Mouse (Mus musculus) left cerebral cortex, postnatal 25 days (tissue): ENCODE measurements at regions not wholly inside any gene's neighbourhood (a gene's known extent, or its start where the extent isn't known, plus 50 kb on each side); places are given as distances from the start of the nearest gene placed in this dataset.

Experiments
- DNase-seq, 2 experiments: peaks; one replicate each; pipeline ENCODE4 v3.0.0; 2022; ENCODE audit warnings: low spot score in 2 of 2, mixed read lengths in 1 of 2
- intact Hi-C: fragments of 180-260 bp; cut with DNase I; formaldehyde crosslinking; loops from one replicate; pipeline ENCODE4 v1.15.1; 2025

- intact Hi-C loops: no loop called here
- DNase-seq: peak in 1 of 2 experiments; percentile 2
These were observed 374.3 kb upstream of the B430305J03Rik start for GRCm38 (mm10) chr3:61740088-61740487.

- intact Hi-C loops: no loop called here
- peak; percentile 5 to 32 for DNase-seq
These were observed 372.8 kb upstream of the B430305J03Rik start for GRCm38 (mm10) chr3:61738528-61738927.

GRCm38 (mm10) chr3:61716785-61717184 lies 351.0 kb upstream of the B430305J03Rik start:
- DNase-seq: peak in 1 of 2 experiments; percentile 52
- intact Hi-C loops: no loop called here

GRCm38 (mm10) chr3:61687933-61688705 lies 322.4 kb upstream of the B430305J03Rik start:
- DNase-seq: peak in 1 of 2 experiments; percentile 15
- intact Hi-C loops: no loop called here

GRCm38 (mm10) chr3:61670874-61671273 lies 305.1 kb upstream of the B430305J03Rik start:
- DNase-seq: no peak
- intact Hi-C loops: no loop called here

- intact Hi-C loops: no loop called here
- no peak for DNase-seq
These were observed 290.4 kb upstream of the B430305J03Rik start for GRCm38 (mm10) chr3:61656143-61656542.

GRCm38 (mm10) chr3:61628535-61628934 lies 262.8 kb upstream of the B430305J03Rik start:
- intact Hi-C loops: no loop called here
- no peak for DNase-seq

- no peak for DNase-seq
These were observed 262.3 kb upstream of the B430305J03Rik start for GRCm38 (mm10) chr3:61628099-61628498.

GRCm38 (mm10) chr3:61623954-61624487 lies 258.3 kb upstream of the B430305J03Rik start:
- intact Hi-C loops: no loop called here
- no peak for DNase-seq

More at GRCm38 (mm10) chr3:61628099-61628498, 262.3 kb upstream of the B430305J03Rik start:
- intact Hi-C loops: no loop called here

- DNase-seq: no peak
- intact Hi-C loops: no loop called here
These were observed 239.7 kb upstream of the B430305J03Rik start for GRCm38 (mm10) chr3:61605469-61605868.

- intact Hi-C loops: no loop called here
- DNase-seq: no peak
These were observed 237.1 kb upstream of the B430305J03Rik start for GRCm38 (mm10) chr3:61602891-61603290.

- intact Hi-C loops: no loop called here
- DNase-seq: no peak
These were observed 229.8 kb upstream of the B430305J03Rik start for GRCm38 (mm10) chr3:61595574-61595973.

- DNase-seq: no peak
- intact Hi-C loops: no loop called here
These were observed 226.6 kb upstream of the B430305J03Rik start for GRCm38 (mm10) chr3:61592342-61592741.

- DNase-seq: peak in 1 of 2 experiments; percentile 3
- intact Hi-C loops: no loop called here
These were observed 217.9 kb upstream of the B430305J03Rik start for GRCm38 (mm10) chr3:61583669-61584068.

- intact Hi-C loops: no loop called here
- peak in 1 of 2 experiments; percentile 19 for DNase-seq
These were observed 217.2 kb upstream of the B430305J03Rik start for GRCm38 (mm10) chr3:61582927-61583326.

- intact Hi-C loops: no loop called here
- DNase-seq: no peak
These were observed 214.5 kb upstream of the B430305J03Rik start for GRCm38 (mm10) chr3:61580252-61580651.

GRCm38 (mm10) chr3:61537113-61537512 lies 171.4 kb upstream of the B430305J03Rik start:
- intact Hi-C loops: loop anchor here (5.0 kb wide), 1 partner anchor 175 kb away; the partner anchor contains the start of gene Rap2b
- peak in 1 of 2 experiments; percentile 43 for DNase-seq

GRCm38 (mm10) chr3:61535751-61536150 lies 170.0 kb upstream of the B430305J03Rik start:
- peak; percentile 17 to 18 for DNase-seq
- intact Hi-C loops: loop anchor here (5.0 kb wide), 1 partner anchor 173 kb away; the partner anchor contains the start of gene Rap2b

- intact Hi-C loops: no loop called here
These were observed 137.4 kb upstream of the B430305J03Rik start for GRCm38 (mm10) chr3:61503178-61503577.

GRCm38 (mm10) chr3:61494835-61495234 lies 129.1 kb upstream of the B430305J03Rik start:
- intact Hi-C loops: no loop called here
- DNase-seq: no peak

More at GRCm38 (mm10) chr3:61503178-61503577, 137.4 kb upstream of the B430305J03Rik start:
- DNase-seq: no peak
